ENCODE assay signal across 8 mouse cellular contexts in the genomic region with DNA sequence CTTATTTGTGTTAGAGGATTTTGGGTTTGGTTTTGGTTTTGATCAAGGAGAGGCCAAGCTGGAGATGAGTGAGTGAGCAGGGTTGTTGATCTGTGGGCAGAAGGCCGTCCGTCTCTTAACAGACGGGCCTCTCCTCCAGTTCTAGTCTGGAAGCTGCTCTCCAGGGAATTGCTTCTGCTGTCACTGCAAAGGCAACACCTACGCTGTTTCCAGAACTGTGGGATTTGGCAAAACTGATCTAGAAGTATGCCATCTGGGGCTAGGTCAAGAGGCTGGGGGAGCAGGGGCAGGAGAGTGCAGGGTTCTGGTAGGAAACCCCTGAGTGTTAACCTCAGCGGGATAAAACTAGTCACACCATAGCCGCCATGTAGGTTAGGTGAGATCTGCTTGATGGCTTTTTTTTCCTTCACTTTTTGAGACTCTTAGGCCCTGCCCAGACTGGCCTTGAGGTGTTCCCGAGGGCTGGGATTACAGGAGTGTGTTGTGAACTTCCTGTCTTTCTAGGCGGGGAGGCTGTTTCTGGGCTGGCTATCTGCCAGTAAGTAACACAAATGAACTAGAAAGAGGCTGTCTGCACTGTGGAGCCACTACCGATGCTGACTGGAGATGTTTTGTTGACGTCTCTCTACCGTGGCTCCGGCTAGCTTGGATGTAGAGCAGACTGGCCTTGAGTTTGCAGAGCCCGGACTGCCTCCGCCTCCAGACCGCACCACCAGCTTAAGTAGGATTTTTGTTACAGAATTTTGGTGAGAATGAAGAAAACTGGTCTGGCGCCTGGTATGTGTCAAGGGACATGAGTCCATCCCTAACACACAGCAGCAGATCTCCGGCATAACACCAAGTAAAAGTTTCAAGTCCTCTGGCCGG. TPM values are rescaled to one million over a fixed set of nuclear protein-coding genes. Genes with fewer than 3 reads are reported as not detected.
A peak's percentile ranks its signal among the peaks of the same experiment; 100 is the strongest.
DNase-seq lines count a peak whose midpoint lies in the region; ATAC-seq and TF ChIP-seq lines count a peak whose summit lies in the region.

Gene Atp6v1g2, plus strand, starts transcription at position 547 of the 867 bp plus-strand sequence.

- H3K4me3 ChIP-seq in forebrain, embryonic 13.5 days = peak within 1 kb of the TSS; percentile 58
- H3K4me3 ChIP-seq in midbrain, postnatal 0 days (ENCODE audit: low read depth, low read length) = peak within 1 kb of the TSS; percentile 42; the same call in 1 of the 2 replicates

- TF ChIP-seq CTCF in midbrain, postnatal 0 days (IDR thresholded peaks at IDR 0.05) = no peak

- peak within 1 kb of the TSS; percentile 85 for H3K4me2 ChIP-seq in forebrain, embryonic 13.5 days
- H3K4me2 ChIP-seq in midbrain, postnatal 0 days (ENCODE audit: low read depth, low read length, poor library complexity, severe bottlenecking) = peak within 1 kb of the TSS; percentile 89; the same call in 1 of the 2 replicates

- H3K4me1 ChIP-seq in forebrain, embryonic 13.5 days = peaks cover 32% of the 10 kb centered on the region
- peaks cover 5% of the 10 kb centered on the region; the same call in 1 of the 2 replicates for H3K4me1 ChIP-seq in midbrain, postnatal 0 days (ENCODE audit: insufficient read depth, low read length)

- H3K27ac ChIP-seq in forebrain, embryonic 13.5 days = no peak within 1 kb of the TSS
- no peak within 1 kb of the TSS for H3K27ac ChIP-seq in midbrain, postnatal 0 days (ENCODE audit: low read depth, low read length)

- no peaks in the 10 kb centered on the region for H3K27me3 ChIP-seq in forebrain, embryonic 13.5 days
- H3K27me3 ChIP-seq in midbrain, postnatal 0 days (ENCODE audit: insufficient read depth, low read length) = no peaks in the 10 kb centered on the region

- peaks cover 40% of the 10 kb centered on the region for H3K36me3 ChIP-seq in forebrain, embryonic 13.5 days (ENCODE audit: poor library complexity, severe bottlenecking)
- H3K36me3 ChIP-seq in midbrain, postnatal 0 days (ENCODE audit: insufficient read depth, low read length) = peaks cover 36% of the 10 kb centered on the region

- ATAC-seq in forebrain, embryonic 13.5 days = no peak
- no peak for ATAC-seq in midbrain, postnatal 0 days (ENCODE audit: low FRiP score)

- WGBS in forebrain, embryonic 13.5 days = 79% methylated on average over 18 of the region's 18 CpGs
- 76% methylated on average over 18 of the region's 18 CpGs for WGBS in midbrain, postnatal 0 days

- H3K9me3 ChIP-seq in forebrain, embryonic 13.5 days (replicated peaks) = no peaks in the 10 kb centered on the region
- no peaks in the 10 kb centered on the region for H3K9me3 ChIP-seq in midbrain, postnatal 0 days (ENCODE audit: low read length)

- H3K9ac ChIP-seq in forebrain, embryonic 13.5 days = peak within 1 kb of the TSS; percentile 86
- H3K9ac ChIP-seq in midbrain, postnatal 0 days (replicated peaks; ENCODE audit: low read length, poor library complexity, severe bottlenecking) = no peak within 1 kb of the TSS

- DNase-seq in left cerebral cortex, adult 18-20 months (ENCODE audit: low spot score in 2 of 2) = no peak
- DNase-seq in left cerebral cortex, adult 11 months (ENCODE audit: low spot score) = no peak
- peak; percentile 53 for DNase-seq in adrenal gland, postnatal 14 days
- no peak for DNase-seq in layer of hippocampus, postnatal 36 days
- no peak for DNase-seq in midbrain, postnatal 0 days (ENCODE audit: low spot score)
- no peak for DNase-seq in embryo, embryonic 10.5 days (ENCODE audit: low spot score)
- no peak for DNase-seq in right cerebral cortex, postnatal 4 days

RNA-seq across cellular contexts. Expression of gene Atp6v1g2, which starts in this region (rescaled TPM):
- 100 to 1,000 TPM; 587 to 598 TPM for total RNA-seq in left cerebral cortex, adult 18-20 months (2021)
- total RNA-seq in adrenal gland, postnatal 14 days (2021) = 7.0 and 8.2 TPM in 2 replicates
- polyA plus RNA-seq in forebrain, embryonic 13.5 days (2015; fragmentation: Nextera tagmentation; extraction: Ambion mirVana) = 20.8 and 24.3 TPM in 2 replicates
- total RNA-seq in layer of hippocampus, postnatal 36 days (2021) = 100 to 1,000 TPM; 602 to 647 TPM
- 109 and 117 TPM in 2 replicates for total RNA-seq in midbrain, postnatal 0 days (2014; rRNA removed)
- 210 and 232 TPM in 2 replicates for polyA plus RNA-seq in midbrain, postnatal 0 days (2015; fragmentation: Nextera tagmentation; extraction: Ambion mirVana)

Comparison
In these comparisons a context has a peak if more than half of its experiments do, and no peak if none do; other contexts are left out.
1. RNA of gene Atp6v1g2 (total RNA-seq): 602 to 647 TPM in layer of hippocampus, postnatal 36 days, 587 to 598 TPM in left cerebral cortex, adult 18-20 months and 109 to 117 TPM in midbrain, postnatal 0 days; 7.0 to 8.2 TPM in adrenal gland, postnatal 14 days; every median in the first group is over 10 times any median in the second.